ENCODE assay signal across 35 mouse cellular contexts in genomic region chr4:35118851-35119250, GRCm38 (mm10). TPM values are rescaled to one million over a fixed set of nuclear protein-coding genes. Genes with fewer than 3 reads are reported as not detected.
"Had no signal": no experiment of that assay in that cellular context is flagged by ENCODE, and none has a peak within 500 bp of the region (broad histone marks: within the 10 kb centered on the region; RNA-seq: fewer than 3 reads in every experiment).

No protein-coding gene starts in this region.

- DNase-seq: left cerebral cortex, postnatal 4 days; liver; liver, embryonic 13.5 days; liver, postnatal 0 days; lung, adult 18-20 months; lung, adult 2 months; lung, embryonic 14.5 days; lung, postnatal 10 days; lung, postnatal 14 days; lung, postnatal 4 days; midbrain, embryonic 14.5 days had no signal

- ATAC-seq: liver, embryonic 12.5 days; liver, postnatal 0 days; midbrain, embryonic 13.5 days; midbrain, embryonic 15.5 days; midbrain, embryonic 16.5 days had no signal

- H3K4me1 ChIP-seq: liver, embryonic 12.5 days; liver, embryonic 15.5 days; megakaryocyte, embryonic 14.5 days had no signal

- H3K9me3 ChIP-seq: limb, embryonic 10.5 days; limb, embryonic 12.5 days; limb, embryonic 13.5 days; limb, embryonic 15.5 days; liver, embryonic 12.5 days; liver, embryonic 13.5 days; liver, embryonic 15.5 days; lung, embryonic 15.5 days; megakaryocyte, embryonic 14.5 days; midbrain, embryonic 10.5 days; midbrain, embryonic 12.5 days; midbrain, embryonic 13.5 days; midbrain, embryonic 15.5 days had no signal

- H3K4me2 ChIP-seq: limb, embryonic 12.5 days; limb, embryonic 13.5 days; limb, embryonic 15.5 days; liver, embryonic 11.5 days; liver, embryonic 12.5 days; liver, embryonic 13.5 days; liver, embryonic 15.5 days; lung, embryonic 14.5 days; lung, embryonic 15.5 days; midbrain, embryonic 11.5 days; midbrain, embryonic 12.5 days; midbrain, embryonic 13.5 days; midbrain, embryonic 15.5 days had no signal

- H3K27me3 ChIP-seq: limb, embryonic 12.5 days; limb, embryonic 15.5 days; liver, embryonic 12.5 days; liver, embryonic 13.5 days; liver, embryonic 15.5 days; lung, embryonic 15.5 days; megakaryocyte, embryonic 14.5 days; midbrain, embryonic 12.5 days; midbrain, embryonic 13.5 days; midbrain, embryonic 15.5 days had no signal

- H3K9ac ChIP-seq: limb, embryonic 12.5 days; limb, embryonic 13.5 days; limb, embryonic 15.5 days; liver, embryonic 12.5 days; liver, embryonic 13.5 days; liver, embryonic 14.5 days; liver, embryonic 15.5 days; liver, postnatal 0 days; lung, embryonic 14.5 days; lung, embryonic 15.5 days; midbrain, embryonic 12.5 days; midbrain, embryonic 13.5 days; midbrain, embryonic 15.5 days had no signal

- H3K36me3 ChIP-seq: limb, embryonic 10.5 days; limb, embryonic 12.5 days; limb, embryonic 13.5 days; limb, embryonic 15.5 days; liver, embryonic 12.5 days; liver, embryonic 13.5 days; liver, embryonic 15.5 days; lung, embryonic 15.5 days; midbrain, embryonic 10.5 days; midbrain, embryonic 12.5 days; midbrain, embryonic 13.5 days; midbrain, embryonic 15.5 days had no signal

- H3K4me3 ChIP-seq: left cerebral cortex, adult 2 months; limb, embryonic 10.5 days; limb, embryonic 12.5 days; limb, embryonic 13.5 days; limb, embryonic 15.5 days; liver, embryonic 12.5 days; liver, embryonic 13.5 days; liver, embryonic 15.5 days; lung, embryonic 15.5 days; megakaryocyte, embryonic 14.5 days; midbrain, embryonic 10.5 days; midbrain, embryonic 12.5 days; midbrain, embryonic 13.5 days; midbrain, embryonic 15.5 days; myocyte had no signal

- H3K27ac ChIP-seq: left cerebral cortex, adult 2 months; limb, embryonic 10.5 days; limb, embryonic 12.5 days; limb, embryonic 13.5 days; limb, embryonic 15.5 days; liver, embryonic 12.5 days; liver, embryonic 13.5 days; liver, embryonic 14.5 days; liver, embryonic 15.5 days; lung, embryonic 15.5 days; macrophage; midbrain, embryonic 10.5 days; midbrain, embryonic 12.5 days; midbrain, embryonic 13.5 days; midbrain, embryonic 15.5 days had no signal

RNA-seq across cellular contexts. Expression of gene Ifnk, which starts 33.0 kb away (rescaled TPM):
- polyA plus RNA-seq: limb, embryonic 11.5 days; limb, embryonic 14.5 days; liver, adult 2 months; liver, embryonic 11.5 days; liver, embryonic 12.5 days; liver, embryonic 14.5 days; lung, adult 2 months; lung, embryonic 16.5 days; macrophage; midbrain, embryonic 13.5 days; midbrain, embryonic 14.5 days; midbrain, embryonic 15.5 days; midbrain, embryonic 16.5 days; midbrain, postnatal 0 days; myocyte had no signal
